Mouse (Mus musculus): Measurements from ENCODE around the gene Tmcc2.

- TF ChIP-seq UBTF (IDR thresholded peaks at IDR 0.05; ENCODE audit: low read depth, low read length): no peak
- no peak for TF ChIP-seq EP300 (IDR thresholded peaks at IDR 0.05; ENCODE audit: low read length)
Observed at GRCm38 (mm10) chr1:132351058-132351457, 40.0 kb downstream of the Tmcc2 start.

Data from CH12.LX (cell line).